Mouse (Mus musculus): ENCODE results near the gene Rab20.
"Not testable (repeated sequence)": the region's sequence is repeated elsewhere in the genome, so short reads cannot be mapped to it uniquely, and the experiment has no call there.

The Rab20 gene

DNA sequence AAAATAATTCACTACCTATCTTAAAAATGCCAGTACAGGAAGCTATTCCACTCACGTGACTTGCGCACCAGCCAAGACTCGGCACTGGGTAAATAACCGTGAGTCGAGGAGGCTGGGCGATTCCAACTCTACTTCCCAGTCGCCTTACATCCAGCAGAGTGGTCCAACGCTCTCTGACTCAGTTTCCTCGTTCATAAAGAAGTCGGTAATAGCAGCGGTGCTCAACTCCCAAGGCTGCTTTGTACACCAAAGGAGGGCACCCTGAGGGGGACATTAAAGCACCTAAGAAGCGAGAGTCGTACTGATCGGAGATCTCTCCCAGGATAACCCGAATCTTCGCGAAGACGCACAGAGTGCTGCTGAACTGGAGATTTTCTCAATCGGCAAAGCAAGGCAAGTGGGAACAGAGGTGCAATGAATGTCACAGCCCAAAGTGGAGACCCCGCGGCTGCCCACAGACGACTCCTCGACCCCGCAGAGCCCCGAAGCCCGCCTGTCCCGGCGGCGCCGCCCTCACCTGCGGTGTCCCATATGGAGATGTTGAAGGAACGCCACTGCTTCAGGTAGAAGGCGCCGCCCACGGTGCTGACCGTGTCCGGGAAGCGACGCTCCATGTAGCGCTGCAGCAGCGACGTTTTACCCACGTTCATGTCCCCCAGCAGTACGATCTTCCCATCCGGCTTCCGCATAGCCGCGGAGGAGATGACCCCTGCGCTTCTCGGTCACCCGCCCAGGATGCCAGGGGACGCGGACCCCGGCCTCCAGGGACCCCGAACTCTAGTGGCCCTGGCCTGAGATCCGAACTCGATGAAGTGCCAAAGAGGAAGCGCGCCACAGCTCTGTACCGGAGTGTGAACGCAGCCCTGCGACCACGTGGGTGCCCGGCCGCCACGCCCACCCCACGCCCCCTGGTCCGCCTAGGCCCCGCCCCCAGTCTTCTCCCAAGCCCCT is at the start of gene Rab20:
Rab20 (minus strand) TSS at position 900 of the 951 bp plus-strand sequence.
- DNase-seq: peak; percentile 92

DNA sequence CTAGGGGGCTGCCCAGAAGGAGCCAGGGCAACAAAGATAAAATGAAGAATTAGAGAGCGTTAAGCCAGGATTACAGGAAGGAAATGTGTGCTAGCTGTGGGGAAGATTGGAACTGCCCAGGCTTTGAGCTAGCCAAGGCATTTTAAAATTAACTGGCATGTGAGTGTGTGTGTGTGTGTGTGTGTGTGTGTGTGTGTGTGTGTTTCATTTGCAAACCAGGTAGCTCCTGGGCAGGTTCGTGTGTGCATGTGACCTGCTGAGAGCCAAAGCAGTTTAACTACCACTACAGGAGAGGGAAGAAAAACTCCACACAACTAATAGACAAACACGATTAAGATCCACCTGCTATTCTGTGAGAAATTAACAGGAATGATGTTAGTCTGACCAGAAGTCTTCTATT is 44.8 kb upstream of the Rab20 start:
- no peak for DNase-seq

DNA sequence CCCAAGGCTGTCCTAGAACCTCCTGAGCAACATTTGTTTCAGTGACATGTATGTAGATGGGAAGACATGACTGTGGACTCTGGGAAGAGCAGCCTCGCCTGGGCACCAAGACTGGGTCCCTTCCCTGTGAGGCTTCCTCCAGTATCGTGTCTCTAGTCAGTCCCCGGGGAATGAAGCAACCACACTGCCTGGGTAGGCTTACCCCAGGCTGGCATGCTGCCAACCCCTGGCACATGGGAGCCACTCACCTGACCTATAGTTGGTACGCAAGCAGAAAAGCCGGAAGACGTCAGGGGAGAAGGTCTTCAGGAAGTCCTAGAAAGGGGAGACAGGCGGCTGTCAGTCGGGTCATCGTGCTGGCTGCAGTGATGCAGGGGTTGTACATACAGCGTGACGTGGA is 40.2 kb upstream of the Rab20 start:
- no peak for DNase-seq

DNA sequence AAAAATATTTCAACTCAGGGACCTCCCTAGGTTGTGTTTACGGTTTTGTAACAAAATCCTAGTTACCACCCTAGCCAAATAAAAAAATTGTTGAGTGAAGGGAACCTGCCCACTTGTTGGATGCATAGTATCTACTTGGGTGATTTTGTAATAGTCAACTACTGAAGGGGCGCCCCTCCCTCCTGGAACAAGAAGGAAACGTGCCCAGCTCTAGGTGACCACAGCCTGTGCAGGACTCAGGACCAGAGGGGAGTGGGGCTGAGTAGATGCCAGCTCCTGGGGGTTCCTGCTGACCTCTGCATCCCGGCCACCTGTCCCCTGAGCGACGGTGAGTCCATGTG is 39.5 kb upstream of the Rab20 start:
- DNase-seq: no peak

DNA sequence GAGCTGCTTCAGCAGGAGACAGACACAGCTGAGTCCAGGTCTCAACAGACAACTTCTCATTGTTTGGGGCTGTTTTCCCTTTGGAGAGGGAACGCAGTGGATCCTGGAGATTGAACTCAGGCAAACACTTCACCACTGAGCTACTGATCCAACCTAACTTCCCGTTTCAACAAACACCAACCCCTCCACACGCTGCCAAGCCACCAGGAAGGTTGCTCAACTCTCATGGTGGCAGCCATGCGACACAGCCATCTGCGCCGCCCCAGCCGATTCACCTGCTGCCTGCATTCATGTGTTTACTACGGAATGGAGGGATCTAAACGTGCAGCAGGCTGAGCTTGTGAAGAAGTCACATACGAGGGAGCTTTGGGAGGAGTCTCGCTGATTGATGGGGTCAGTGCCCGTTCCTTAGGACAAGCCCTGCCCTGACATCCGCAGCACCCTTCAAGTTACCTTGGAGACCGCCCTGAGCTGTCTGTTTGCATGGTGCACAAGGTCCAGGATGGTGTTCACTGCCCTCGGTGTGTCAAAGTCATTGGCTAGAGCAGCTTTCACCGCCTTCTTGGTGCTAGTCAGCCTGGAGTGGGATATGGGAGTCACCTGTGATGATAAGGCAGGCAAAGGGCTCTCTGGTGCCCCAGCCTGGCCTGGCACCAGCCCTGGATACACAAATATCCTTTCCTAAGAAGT is 39.0 kb upstream of the Rab20 start:
- DNase-seq: no peak

DNA sequence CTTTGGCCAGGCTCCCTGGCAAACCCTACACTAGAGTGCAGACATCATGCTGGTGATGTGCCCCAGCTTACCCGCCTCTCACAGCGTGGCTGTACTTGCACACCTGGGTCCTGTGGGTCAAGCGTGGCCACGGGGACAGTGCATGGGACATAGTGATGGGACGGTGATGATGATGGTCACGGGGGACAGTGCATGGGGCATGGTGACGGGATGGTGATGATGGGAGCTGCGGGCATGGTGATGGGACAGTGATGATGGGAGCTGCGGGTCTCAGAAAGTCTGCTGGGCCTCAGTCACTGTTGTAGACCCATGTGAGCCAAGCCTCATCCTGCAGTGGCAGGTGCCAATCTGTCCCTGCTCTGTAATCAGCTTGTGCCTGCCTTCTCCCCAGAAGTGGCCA is 37.8 kb upstream of the Rab20 start:
- no peak for DNase-seq

DNA sequence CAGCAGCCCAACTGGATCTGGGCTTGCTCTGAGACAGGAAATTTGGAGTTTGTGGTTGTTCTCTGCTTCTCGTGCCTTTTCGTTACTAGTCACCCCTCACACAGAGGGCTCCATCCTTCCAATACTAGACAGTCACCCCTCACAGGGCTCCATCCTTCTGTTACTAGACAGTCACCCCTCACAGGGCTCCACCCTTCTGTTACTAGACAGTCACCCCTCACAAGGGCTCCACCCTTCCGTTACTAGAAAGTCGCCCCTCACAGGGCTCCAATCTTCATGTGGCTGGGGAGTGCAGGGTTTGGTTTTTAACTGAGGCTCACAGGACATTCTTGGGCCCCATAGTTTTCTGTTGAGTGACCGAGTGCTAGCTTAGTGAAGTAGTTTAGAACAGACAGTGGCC is 34.7 kb upstream of the Rab20 start:
- DNase-seq: no peak

DNA sequence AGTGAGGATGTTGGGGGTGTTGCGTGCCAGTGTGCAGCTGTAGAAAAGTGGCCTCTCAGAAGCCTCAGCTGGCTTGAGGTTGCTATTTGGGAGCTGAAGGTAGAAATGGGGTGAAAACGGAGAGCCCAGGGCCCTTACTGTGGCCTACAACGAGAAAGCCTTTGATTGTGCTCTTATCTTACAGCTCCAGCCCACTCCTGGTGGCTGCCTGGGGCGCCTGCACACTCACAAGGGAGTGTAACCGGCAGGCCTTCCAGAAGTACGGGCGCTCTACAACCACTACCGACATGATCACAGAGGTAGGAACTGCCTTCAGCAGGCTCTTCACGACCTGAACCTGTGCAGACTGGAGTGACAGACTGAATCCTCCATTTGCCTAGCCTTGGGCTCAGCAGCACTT is 34.2 kb upstream of the Rab20 start:
- no peak for DNase-seq

DNA sequence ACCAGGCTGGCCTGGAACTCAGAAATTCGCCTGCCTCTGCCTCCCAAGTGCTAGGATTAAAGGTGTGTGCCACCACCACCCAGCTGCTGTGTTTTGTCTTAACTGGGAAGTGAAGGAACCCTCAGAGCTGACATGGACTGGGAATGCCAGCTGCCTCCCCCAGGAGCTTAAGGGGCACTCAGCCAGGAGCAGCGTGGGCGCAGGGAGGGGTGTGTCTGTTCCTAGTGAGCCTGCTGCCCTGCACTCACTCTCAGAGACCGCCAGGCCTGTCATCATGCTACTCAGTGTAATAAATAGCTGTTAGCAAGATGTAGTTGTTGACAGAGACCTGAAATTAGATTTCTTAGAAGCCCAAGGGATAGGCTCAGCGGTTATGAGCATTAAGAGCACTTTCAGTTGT is 32.5 kb upstream of the Rab20 start:
- DNase-seq: no peak

DNA sequence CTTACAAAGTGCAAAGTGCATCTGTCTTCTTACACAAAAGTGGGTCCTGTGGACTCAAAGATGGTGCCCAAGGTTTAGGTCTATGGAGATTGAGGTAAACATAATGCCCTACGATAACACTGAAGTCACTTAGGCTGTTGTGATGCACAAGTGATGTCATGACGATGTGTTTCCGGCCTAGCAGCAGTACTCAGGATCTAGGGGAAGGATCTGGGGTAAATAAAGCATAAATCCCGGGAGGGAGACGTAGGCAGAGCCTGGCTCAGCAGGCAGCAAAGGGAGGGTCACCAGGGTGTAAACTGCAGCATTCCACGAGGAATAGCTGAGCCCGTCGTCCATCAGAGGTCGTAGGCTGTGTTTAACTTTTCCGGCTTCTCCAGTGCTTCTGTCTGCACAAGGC is 30.4 kb upstream of the Rab20 start:
- DNase-seq: no peak

DNA sequence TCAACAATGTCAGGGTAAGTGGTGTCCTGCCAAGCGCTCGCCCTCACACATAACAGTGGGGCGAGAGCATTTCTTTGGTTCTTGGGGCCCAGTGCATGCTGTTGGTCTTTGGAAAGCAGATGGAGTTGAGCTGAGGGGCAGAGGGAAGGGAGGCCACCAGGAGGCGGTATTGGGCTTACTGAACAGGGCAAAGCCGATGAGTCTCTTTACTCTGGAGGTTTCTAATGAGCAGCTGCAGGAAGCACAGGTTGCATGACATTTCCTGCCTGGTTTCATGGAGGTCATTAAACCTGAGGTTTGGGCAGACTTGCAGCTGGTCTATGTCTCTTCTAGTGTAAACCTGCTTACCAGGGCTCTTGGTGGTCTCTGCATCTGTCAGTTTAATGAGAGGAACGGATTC is 28.3 kb upstream of the Rab20 start:
- DNase-seq: peak; percentile 64

DNA sequence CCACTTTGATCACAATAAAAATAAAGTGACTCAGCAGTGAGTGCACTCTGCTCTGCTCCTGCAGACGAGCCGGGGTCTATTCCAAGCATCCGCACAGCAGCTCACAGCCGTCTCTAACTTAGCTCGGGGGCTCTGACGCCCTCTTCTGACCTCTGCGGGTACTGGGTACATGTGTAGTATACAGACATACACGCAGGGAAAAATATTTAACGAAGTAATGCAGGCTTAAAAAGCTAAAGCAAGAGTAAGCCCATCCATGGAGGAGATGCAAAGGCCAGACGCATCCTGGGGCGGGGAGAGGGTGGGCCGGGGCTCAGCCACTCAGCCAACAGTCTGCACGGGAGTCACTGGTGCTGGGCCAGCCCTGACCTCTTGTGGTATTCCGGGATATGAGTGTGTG is 27.6 kb upstream of the Rab20 start:
- no peak for DNase-seq

DNA sequence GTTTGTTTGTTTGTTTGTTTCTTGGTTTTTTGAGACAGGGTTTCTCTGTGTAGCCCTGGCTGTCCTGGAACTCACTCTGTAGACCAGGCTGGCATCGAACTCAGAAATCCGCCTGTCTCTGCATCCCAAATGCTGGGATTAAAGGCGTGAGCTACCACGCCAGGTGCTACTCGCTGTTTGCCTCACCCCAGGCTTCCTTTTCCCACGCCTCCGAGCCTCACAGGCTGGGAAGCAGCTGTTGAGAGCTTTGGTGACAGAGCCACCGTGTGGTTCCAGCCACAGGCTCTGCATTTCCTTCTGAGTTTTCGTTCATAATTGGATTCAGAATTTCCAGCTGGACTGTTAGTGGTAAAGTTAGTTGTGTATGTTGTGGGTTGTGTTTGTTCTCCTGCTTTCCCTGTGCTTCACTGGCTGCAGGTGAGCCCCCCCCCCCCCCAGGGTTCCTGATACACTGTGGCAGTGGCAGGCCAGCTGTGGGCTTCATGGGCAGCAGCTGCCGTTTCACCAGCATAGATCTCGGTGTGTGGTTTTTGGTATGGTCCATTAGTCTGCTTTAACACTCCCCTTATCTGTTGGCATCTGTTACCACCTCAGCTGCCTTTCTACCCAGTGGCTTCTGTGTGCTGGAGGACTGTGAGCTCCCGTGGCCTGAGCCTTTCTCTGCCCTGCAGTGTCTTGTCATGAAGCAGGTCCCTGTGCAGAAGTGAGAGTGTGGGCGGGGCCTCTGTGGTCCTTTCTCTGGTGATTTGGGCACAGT is 25.1 kb upstream of the Rab20 start:
- no peak for DNase-seq

DNA sequence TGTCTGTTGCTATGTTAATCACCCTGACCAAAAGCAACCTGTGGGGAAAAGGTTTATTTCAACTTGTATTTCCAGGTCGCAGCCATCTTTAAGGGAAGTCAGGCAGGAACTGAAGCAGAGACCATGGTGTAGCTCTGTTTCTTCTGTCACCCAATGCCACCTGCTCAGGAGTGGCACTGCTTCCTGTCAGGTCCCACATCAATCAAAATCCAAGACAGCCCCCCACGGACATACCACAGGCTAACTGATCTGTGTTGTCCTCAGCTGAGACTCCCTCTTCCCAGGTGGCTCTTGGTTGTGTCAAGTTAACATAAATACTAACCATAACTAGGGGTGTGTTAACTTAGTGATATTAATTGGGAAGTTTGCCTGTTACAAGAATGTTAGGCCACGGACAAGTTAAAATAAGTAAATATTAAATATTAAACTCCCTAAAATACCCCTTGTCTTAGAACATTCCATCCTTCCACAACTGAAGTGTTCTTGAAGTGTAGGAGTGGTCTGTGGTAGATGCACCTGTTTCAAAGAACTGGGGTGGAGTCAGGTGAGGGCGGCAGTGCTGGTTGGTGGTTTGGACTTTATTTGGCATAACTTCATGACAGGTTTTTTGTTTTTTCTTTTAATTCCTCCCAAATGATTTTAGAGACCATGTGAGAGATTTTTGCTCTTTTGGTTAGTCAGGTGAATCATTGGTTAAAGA is 20.4 kb upstream of the Rab20 start:
- DNase-seq: no peak

DNA sequence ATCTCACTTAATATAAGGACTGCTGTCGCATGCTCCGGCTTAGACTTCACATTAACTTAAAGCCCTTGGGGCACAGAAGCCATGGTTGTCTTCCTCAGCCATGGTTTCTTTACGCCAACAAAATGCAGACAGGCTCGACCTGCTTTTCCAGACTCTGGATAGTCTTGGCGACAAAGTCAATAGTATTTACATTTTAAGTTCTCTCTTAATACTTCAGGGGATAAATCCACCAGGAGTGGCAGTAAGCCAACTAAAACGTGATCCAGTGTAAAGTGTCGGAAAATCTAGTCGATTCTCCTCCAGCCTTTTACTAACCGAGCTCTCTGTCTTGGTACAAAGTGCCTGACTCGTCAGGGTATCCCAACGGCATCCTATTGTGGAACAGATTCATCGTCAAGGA is 19.8 kb upstream of the Rab20 start:
- no peak for DNase-seq

DNA sequence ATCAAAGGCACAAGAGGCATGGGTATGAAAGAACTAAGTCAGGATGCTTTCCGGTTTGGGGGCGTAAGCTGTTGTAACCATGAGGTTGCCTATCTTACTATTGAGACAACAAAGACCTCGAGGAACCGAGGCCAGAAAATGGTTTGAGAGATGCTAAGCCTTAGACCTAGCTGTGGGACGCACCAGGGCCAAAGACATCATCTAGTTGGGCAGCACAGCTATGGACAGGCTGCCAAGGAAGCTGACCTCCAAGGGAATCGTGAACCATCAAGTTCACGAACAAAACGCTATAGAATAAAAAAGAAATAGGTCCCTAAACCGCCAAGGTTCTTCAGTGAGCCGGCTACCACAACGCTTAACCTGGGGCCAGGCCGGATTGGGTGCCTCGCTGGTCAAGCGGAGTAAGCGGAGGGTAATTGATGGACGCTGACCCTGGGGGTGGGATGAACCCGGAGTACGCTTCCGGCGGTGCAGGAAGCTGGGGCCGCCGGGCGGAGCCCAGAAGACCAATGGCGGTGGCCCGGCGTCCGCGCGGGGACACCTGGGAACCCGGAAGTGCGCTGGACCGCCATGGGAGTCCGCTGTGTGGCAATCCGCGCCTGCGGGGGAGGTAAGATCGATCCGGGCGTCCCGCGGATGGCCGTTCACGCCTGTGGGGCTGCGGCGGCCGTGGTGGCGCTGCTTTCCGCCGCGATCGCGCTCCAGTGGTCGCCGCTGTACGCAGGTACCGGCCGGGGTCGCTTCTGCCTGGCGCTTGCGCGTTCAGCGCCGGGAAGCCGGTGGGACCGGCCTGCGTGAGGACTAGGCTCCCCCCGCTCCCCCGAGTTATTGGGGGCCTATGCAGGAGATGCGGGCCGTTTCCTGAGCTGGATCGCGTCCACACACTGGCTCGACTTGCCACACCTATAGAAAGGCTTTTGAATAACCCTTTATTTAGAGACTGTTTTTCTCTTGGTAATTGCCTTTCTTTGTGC is 18.8 kb upstream of the Rab20 start, which contains the start of gene Naxd:
Naxd (plus strand) TSS at position 490 of the 974 bp plus-strand sequence.
- peak; percentile 95 for DNase-seq

DNA sequence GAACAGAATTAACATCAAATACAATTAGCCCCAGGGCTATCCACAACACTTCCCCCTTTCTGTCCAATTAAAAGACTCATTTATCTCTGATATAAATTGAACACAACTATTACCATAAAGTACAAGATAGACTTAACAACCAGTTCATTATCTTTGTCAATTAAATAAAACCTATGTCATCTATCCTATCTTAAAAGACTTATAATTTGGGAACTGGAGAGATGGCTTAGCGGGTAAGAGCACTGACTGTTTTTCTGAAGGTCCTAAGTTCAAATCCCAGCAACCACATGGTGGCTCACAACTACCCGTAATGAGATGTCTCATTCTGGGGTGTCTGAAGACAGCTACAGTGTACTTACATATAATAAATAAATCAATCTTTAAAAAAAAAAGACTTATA is 13.8 kb upstream of the Rab20 start:
- DNase-seq: not testable (repeated sequence)

DNA sequence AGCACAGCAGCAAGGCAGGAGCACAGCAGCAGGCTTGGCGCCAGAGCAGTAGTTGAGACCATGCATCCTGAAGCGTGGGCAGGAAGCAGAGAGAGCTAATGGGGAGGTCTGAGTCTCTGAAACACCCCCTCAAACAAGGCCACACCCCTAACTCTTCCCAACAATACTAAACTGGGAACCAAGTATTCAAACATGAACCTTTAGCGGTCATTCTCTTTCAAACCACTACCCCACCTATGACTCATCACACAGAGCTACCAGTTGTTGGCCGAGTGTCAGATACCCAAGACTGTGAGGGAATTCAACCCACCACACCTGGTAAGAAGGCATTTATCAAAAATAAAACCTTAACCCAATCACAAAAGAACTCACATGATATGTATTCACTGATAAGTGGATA is 8.7 kb upstream of the Rab20 start:
- DNase-seq: no peak

DNA sequence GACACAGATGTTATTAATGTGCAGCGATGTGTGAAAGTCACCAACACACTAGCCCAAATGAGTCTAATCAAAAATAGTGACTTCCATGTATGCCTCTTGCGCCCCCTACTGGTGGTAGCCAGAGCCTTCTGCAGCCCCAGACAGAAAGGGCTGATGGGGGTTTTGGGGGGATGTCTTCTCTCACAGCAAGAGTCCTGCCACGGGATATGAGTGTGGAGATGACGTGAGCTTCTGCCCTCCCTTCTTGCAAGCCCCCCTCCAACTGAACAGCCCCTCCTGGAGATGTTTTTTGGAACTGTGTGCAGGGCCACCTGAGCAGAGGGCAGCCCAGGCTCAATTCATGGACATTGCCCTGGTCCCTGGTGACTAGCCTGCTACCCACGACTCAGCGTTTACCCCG is 7.6 kb upstream of the Rab20 start:
- DNase-seq: peak; percentile 81

DNA sequence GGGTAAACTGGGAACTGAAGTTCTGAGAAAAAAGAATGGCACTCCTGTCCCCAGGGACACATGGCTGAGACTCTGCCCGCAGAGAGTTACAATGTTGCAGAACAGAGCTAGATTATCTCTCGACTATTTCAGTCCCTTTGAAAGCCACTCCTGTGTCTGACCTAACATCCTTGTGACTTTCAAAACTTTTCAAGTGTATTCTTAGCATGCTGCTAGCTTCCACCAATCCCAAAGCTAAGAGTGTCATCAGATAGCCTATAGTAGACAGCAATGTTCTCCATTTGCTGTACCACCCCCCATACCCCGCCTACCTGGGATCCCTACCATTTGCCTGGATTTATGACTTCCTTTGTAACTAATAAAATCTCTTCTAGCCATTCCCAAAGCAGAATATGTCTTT is 4.0 kb upstream of the Rab20 start:
- DNase-seq: no peak

DNA sequence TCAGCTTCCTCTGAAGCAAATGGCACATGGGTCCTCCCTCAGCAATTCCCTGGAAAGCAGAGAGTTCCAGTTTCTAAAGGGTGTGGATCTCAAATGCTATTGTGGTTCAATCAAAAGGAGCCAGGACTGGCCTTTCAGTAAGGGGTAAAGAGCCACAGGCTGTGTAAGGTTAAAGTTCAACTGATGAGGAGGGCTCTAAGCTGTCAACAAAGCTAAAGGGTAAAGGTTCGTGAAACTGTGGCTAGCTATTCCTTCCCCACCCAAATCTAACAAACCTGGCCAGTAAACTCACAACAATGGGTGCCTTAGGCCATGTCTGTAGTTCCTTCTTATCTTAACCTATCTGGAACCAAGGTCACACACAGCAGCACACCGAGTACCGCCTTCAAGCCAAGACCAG is 3.4 kb upstream of the Rab20 start:
- DNase-seq: no peak

DNA sequence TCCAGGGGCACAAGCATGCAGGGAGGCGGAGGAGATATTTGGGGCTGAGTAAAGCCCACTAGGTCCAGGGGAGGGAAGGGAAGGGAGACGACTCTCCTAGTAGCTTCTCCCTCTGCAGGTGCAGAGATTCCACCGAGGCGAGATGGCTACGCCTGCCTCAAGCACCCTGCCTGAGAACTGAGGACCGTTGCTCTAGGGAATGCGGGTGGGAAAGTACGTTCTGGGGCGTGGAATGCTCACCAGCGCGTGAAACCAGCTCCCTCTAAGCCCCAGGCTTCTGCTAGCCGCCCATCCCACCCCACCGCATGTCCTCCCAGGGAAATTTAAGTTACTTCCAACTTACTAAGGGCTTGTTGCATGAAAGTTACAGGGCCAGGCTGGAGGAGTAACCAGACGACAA is 1.1 kb upstream of the Rab20 start:
- DNase-seq: peak; percentile 62
